ENCODE assay signal across 8 mouse cellular contexts in the genomic region with DNA sequence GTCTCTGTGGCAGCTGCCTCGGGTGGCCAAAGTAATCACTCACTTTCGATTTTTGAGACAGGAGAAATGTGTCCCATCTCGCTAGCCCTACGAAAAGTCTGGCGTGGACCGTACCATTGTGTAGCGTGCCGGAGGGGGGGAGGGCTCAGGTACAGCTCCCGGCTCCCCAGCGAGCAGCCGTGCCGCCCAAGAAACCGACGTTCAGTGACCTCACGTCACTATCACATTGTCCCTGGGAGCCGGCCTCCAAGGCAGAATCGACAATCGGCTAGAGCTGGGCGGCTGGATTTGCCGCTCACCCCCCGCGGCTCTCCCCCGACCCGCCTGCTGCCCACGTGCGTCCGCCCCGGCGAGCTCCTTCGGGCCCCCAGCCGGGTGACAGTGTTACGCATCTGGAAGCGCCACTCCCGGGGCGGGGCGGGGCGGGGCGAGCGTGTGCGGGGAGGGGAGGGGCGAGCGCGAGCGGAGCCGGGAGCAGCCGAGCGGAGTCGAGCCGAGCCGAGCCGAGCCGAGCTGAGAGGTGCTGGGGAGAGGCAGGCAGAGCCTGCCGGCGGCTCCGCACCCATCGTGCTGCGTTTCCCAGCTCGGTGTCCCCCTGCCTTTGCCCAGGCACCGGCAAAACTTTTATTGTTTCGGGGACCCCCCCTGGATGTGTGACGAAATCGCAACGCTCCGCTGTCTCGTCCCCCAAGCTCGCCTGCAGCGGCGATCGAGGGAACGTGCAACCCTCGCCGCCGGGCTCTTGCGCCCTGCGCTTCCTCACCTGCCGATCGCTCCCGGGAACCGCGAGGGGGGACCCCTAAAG. TPM values are rescaled to one million over a fixed set of nuclear protein-coding genes. Genes with fewer than 3 reads are reported as not detected.
DNase-seq lines count a peak whose midpoint lies in the region; ATAC-seq lines count a peak whose summit lies in the region.

Gene Ppm1l (plus strand): TSS at position 471 of the 805 bp plus-strand sequence.

- H3K4me2 ChIP-seq in intestine, embryonic 16.5 days (ENCODE audit: low read depth, low read length): peak within 1 kb of the TSS; percentile 98

- peak within 1 kb of the TSS; percentile 63 for H3K4me3 ChIP-seq in intestine, embryonic 16.5 days (ENCODE audit: low read length)

- H3K9me3 ChIP-seq in intestine, embryonic 16.5 days (ENCODE audit: control insufficient read depth, low read length): no peaks in the 10 kb centered on the region

- WGBS in intestine, embryonic 16.5 days: under 1% methylated on average over 78 of the region's 80 CpGs

- no peaks in the 10 kb centered on the region for H3K27me3 ChIP-seq in intestine, embryonic 16.5 days (replicated peaks; ENCODE audit: control insufficient read depth, insufficient read depth, low read length)

- intact Hi-C loops in left cerebral cortex, postnatal 25 days (cut with DNase I): loop anchor here (2.0 to 5.0 kb wide), 3 partner anchors 51 to 189 kb away; partner anchors contain the start of gene Kpna4

- peaks cover 16% of the 10 kb centered on the region for H3K4me1 ChIP-seq in intestine, embryonic 16.5 days (ENCODE audit: control insufficient read depth, insufficient read depth, low read length)

- ATAC-seq in intestine, embryonic 16.5 days: peak; percentile 98

- DNase-seq in adrenal gland, postnatal 10 days: peak; percentile 93
- DNase-seq in embryo, embryonic 9.5 days (ENCODE audit: extremely low spot score): peak; percentile 97
- peak; percentile 80 to 90 for DNase-seq in gastrocnemius, postnatal 4 days (ENCODE audit: low spot score in 2 of 2)
- peak; percentile 90 to 93 for DNase-seq in left cerebral cortex, postnatal 25 days (ENCODE audit: low spot score in 2 of 2)
- peak; percentile 94 for DNase-seq in mesoderm, embryonic 11.5 days (ENCODE audit: low read depth, low spot score)
- DNase-seq in right cerebral cortex, postnatal 25 days: peak; percentile 92
- DNase-seq in urinary bladder, postnatal 36 days (ENCODE audit: low spot score in 2 of 2): peak; percentile 85 to 90

- H3K9ac ChIP-seq in intestine, embryonic 16.5 days (ENCODE audit: low read depth, low read length): peak within 1 kb of the TSS; percentile 83

- H3K27ac ChIP-seq in intestine, embryonic 16.5 days (ENCODE audit: low read length): peak within 1 kb of the TSS; percentile 73

- no peaks in the 10 kb centered on the region for H3K36me3 ChIP-seq in intestine, embryonic 16.5 days (ENCODE audit: control insufficient read depth, insufficient read depth, low read length)

RNA-seq across cellular contexts. Expression of gene Ppm1l, which starts in this region (rescaled TPM):
- 10 to 100 TPM; 11.1 to 13.0 TPM for total RNA-seq in adrenal gland, postnatal 10 days (2021)
- total RNA-seq in gastrocnemius, postnatal 4 days (2021): 10 to 100 TPM; 31.5 to 39.7 TPM
- polyA plus RNA-seq in intestine, embryonic 16.5 days (2015; fragmentation: Nextera tagmentation; extraction: Ambion mirVana): 3.3 and 3.4 TPM in 2 replicates
- total RNA-seq in left cerebral cortex, postnatal 25 days (2021): 10 to 100 TPM; 77.9 to 86.8 TPM

Comparison
In these comparisons a context has a peak if more than half of its experiments do, and no peak if none do; other contexts are left out.
1. Peak in every context shown above with its lines: DNase-seq, ATAC-seq, H3K4me3 ChIP-seq and H3K27ac ChIP-seq.